Mouse (Mus musculus): ENCODE results near the gene Atg14. TPM values are rescaled to one million over a fixed set of nuclear protein-coding genes. Genes with fewer than 3 reads are reported as not detected.
A peak's percentile ranks its signal among the peaks of the same experiment; 100 is the strongest.

The Atg14 gene
- polyA plus RNA-seq, 1 experiment from 2014 or later = 21.7 TPM

DNA sequence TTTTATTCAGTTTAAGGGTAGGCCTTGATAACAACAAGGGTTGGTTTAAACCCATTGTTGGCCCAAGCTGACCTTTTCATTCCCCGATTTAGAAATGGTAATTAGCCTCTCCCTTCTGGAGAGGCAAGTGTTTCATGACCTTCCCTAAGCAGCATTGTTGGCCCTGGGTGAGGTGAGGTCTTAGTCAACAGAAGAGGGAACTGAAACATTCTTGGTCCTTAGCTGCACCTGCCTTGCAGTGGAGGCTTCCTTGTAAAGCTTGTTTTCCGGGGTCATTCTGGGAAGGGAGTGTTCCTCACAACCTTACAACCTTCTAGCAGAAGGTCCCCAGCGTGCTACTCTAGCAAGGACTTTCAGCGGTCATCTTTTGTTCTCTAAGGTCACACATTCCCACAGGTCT, 2.3 kb upstream of the Atg14 start:
- H3K4me1 ChIP-seq = peaks cover 2% of the 10 kb centered on the region
- no peaks in the 10 kb centered on the region for H3K9me3 ChIP-seq
- H3K27ac ChIP-seq = no peak overlapping the region
- WGBS = 75% methylated on average over 4 of the region's 4 CpGs
- ATAC-seq (replicated peaks) = no peak
- no peaks in the 10 kb centered on the region for H3K36me3 ChIP-seq (replicated peaks)
- no peak overlapping the region for H3K9ac ChIP-seq
- H3K4me3 ChIP-seq = no peak overlapping the region
- H3K4me2 ChIP-seq = no peak overlapping the region
- H3K27me3 ChIP-seq (replicated peaks) = no peaks in the 10 kb centered on the region

DNA sequence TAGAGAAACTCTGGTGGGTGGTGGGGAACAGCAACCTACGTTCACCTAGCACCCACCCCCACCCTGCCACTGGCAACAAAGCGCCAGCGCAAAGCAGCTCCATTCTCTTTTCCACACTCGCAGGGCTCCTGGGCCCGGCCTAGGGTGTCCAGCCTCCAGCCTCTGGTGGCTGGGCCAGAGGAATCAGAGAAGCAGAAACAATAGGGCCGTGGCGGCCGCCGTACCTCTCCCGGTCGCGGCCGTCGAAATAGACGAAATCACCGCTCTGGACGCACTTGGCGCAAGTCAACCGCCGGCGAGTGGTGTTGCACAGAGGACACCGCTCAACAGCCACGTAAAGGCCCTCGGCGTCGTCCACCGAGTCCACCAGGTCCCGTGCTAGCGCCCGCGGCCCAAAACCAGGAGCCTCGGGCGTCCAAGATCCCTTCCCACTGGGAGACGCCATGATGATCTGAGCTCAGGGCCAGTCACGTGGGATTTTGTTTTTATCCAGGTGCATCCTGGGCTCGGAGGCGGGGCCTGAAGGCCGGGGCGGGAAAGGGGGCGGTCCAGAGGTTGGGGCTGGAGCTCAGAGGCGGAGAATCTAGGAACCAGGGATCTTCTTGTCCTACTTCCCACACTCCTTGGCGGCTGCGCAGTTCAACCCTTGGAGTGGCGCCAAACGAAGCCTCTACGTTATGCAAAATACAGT, 2.3 kb downstream of the Atg14 start:
- Histone ChIP-seq H3K9ac (peak overlapping the region; percentile 74), H3K36me3 (replicated peaks) (no peaks in the 10 kb centered on the region), H3K27me3 (replicated peaks) (no peaks in the 10 kb centered on the region), H3K9me3 (no peaks in the 10 kb centered on the region), H3K4me1 (peaks cover 17% of the 10 kb centered on the region), H3K27ac (peak overlapping the region; percentile 60), H3K4me2 (peak overlapping the region; percentile 88), H3K4me3 (peak overlapping the region; percentile 91)
- under 1% methylated on average over 46 of the region's 46 CpGs for WGBS
- peak; percentile 99 for ATAC-seq (replicated peaks)

DNA sequence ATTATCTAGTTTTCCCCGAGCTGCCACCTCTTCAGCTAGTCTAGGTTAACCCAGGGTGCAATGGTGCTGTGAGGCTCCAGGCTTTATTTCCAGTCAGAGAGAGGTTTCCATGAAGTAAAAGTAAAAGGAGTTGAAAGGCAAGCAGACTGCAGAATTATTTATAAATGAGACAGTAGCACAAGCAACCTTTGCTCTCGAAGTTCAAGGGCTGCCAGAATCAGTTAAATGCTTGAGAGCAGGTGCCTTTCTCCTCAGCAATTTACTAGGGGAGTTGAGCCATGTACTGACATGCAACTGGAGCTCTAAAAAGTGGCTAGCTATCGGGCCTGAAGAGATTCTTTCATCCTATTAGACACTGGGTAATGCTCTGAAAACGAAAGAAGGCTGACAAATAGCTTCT, 7.3 kb downstream of the Atg14 start:
- no peak overlapping the region for H3K4me3 ChIP-seq
- no peak overlapping the region for H3K27ac ChIP-seq
- peaks cover 17% of the 10 kb centered on the region for H3K4me1 ChIP-seq
- 88% methylated on average over 4 of the region's 4 CpGs for WGBS
- peaks cover 5% of the 10 kb centered on the region; the same call in 1 of the 2 replicates for H3K36me3 ChIP-seq (replicated peaks)
- no peaks in the 10 kb centered on the region for H3K27me3 ChIP-seq (replicated peaks)
- H3K4me2 ChIP-seq = no peak overlapping the region
- H3K9me3 ChIP-seq = no peaks in the 10 kb centered on the region
- ATAC-seq (replicated peaks) = no peak
- no peak overlapping the region for H3K9ac ChIP-seq

DNA sequence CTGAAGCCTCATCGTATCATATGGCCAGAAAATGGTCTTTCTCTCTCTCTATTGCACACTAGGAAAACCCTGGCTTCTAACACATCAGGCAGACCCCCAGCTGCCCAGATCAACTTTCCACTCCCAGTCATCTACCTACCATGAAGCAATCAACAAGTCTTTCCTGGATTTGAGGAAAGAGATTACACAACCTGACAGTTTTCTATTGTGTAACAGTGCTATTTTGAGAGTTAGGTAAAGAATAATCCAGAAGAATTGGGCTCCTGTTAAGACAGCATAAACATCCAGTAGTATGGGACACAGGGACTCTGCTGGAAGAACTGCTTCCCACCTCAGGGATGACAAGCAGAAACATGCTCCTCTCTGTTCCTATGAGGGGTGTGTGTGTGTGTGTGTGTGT, 7.9 kb downstream of the Atg14 start:
- Histone ChIP-seq H3K27ac (no peak overlapping the region), H3K4me2 (no peak overlapping the region), H3K4me3 (no peak overlapping the region), H3K36me3 (replicated peaks) (peaks cover 9% of the 10 kb centered on the region; the same call in 1 of the 2 replicates), H3K4me1 (peaks cover 13% of the 10 kb centered on the region), H3K9me3 (no peaks in the 10 kb centered on the region), H3K9ac (no peak overlapping the region), H3K27me3 (replicated peaks) (no peaks in the 10 kb centered on the region)
- ATAC-seq (replicated peaks) = no peak
- 89% methylated on average over 1 of the region's 1 CpGs for WGBS

DNA sequence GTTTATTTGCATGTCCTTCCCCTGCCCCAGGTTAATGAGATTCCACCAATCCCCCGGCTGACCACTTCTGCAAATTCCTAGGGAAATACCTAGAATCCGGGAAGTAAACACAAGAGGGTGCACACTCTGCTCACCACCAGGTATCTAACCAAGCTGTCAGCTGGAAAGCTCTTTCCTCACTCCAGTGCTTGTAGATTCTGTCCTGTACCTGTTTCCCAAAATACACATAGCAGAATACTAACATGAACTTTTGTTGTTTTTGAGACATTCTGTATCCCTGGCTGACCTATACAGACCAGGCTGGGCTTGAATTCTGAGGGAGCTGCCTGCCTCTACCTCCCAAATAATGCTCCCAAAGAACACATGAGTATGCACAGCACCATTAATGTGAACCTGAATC, 9.7 kb downstream of the Atg14 start:
- Histone ChIP-seq H3K27ac (no peak overlapping the region), H3K9ac (no peak overlapping the region), H3K4me1 (no peaks in the 10 kb centered on the region), H3K4me3 (no peak overlapping the region), H3K4me2 (no peak overlapping the region), H3K27me3 (replicated peaks) (no peaks in the 10 kb centered on the region), H3K36me3 (replicated peaks) (peaks cover 16% of the 10 kb centered on the region; the same call in 1 of the 2 replicates), H3K9me3 (no peaks in the 10 kb centered on the region)
- no peak for ATAC-seq (replicated peaks)
- WGBS = 93% methylated on average over 2 of the region's 2 CpGs

DNA sequence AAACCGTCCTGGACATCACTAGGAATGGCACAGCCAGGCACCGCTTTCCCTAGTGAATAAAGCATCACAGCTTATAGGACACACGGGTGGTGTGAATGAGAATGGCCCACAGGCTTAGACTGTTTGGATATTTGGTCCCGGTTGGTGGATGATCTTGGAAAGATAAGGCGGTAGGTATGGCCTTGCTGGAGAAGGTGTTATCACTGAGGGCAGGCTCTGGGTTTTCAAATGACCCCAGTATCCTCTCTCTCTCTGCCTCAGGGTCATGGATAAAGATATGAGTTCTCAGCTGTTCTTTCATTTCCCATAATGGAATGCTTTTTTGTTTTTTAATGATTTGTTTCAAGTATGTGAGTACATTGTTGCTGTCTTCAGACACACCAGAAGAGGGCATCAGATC, 15.2 kb downstream of the Atg14 start:
- no peak for ATAC-seq (replicated peaks)
- no peaks in the 10 kb centered on the region for H3K9me3 ChIP-seq
- 97% methylated on average over 5 of the region's 5 CpGs for WGBS
- H3K4me1 ChIP-seq = no peaks in the 10 kb centered on the region
- no peak overlapping the region for H3K27ac ChIP-seq
- H3K4me3 ChIP-seq = no peak overlapping the region
- no peaks in the 10 kb centered on the region for H3K27me3 ChIP-seq (replicated peaks)
- no peak overlapping the region for H3K9ac ChIP-seq
- peaks cover 27% of the 10 kb centered on the region; the same call in 1 of the 2 replicates for H3K36me3 ChIP-seq (replicated peaks)
- H3K4me2 ChIP-seq = no peak overlapping the region

DNA sequence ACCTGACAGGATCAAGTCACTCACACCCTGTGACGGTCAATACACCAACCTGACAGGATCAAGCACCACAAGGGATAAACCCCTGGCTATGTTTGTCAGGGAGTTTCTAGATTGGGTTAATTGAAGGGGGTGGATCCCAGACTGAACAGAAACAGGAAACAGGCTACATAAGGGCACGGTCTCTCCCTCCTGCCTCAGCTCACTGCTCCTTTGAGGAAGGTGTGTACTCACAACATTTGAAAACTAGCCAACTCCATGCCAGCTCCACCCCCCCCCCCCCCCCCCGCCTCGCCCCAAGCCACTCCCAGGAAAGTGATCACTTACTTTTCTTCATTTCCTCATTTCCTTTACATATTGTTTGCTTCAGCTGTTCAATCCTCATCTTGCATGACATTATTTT, 16.2 kb downstream of the Atg14 start:
- Histone ChIP-seq H3K4me3 (no peak overlapping the region), H3K9ac (no peak overlapping the region), H3K27me3 (replicated peaks) (no peaks in the 10 kb centered on the region), H3K36me3 (replicated peaks) (peaks cover 30% of the 10 kb centered on the region; the same call in 1 of the 2 replicates), H3K4me1 (no peaks in the 10 kb centered on the region), H3K27ac (no peak overlapping the region), H3K4me2 (no peak overlapping the region), H3K9me3 (no peaks in the 10 kb centered on the region)
- ATAC-seq (replicated peaks) = no peak
- WGBS = 94% methylated on average over 4 of the region's 4 CpGs

DNA sequence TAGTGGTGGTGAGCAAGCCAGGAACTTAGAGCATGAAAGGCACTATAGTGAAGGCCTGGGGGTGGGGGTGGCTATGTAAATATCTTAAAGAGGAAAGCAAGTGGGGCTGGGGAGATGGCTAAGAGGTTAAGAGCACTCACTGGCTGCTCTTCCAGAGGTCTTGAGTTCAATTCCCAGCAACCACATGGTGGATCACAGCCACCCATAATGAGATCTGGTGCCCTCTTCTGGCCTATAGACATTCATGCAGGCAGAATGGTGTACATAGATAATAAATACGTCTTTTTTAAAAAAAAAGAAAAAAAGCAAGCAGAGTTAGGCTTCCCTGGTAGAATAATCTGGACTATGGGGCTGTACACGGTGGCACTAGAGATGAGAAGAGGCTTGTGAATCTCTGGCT, 17.1 kb downstream of the Atg14 start:
- Histone ChIP-seq H3K9me3 (no peaks in the 10 kb centered on the region), H3K9ac (no peak overlapping the region), H3K4me1 (no peaks in the 10 kb centered on the region), H3K4me3 (no peak overlapping the region), H3K4me2 (no peak overlapping the region), H3K27ac (no peak overlapping the region), H3K36me3 (replicated peaks) (peaks cover 37% of the 10 kb centered on the region), H3K27me3 (replicated peaks) (no peaks in the 10 kb centered on the region)
- WGBS = 85% methylated on average over 2 of the region's 2 CpGs
- ATAC-seq (replicated peaks) = no peak

DNA sequence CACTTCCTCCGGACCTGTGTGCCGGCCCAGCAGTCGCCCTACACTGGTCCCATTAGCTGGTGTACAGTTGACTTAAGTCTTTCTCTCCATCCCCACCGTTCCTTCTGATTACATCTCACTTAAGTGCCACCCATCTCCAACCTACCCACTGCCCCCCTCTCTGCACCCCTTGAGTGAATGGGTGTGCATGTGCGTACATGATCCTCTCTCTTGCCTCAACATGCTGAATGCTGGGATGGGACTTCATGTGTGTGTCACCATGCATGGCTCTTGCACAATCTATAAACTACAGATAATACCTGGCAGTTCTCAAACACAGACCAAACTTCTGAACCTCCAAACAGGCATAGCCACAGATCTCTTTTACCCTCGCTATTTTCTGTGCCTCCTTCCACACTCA, 18.8 kb downstream of the Atg14 start:
- Histone ChIP-seq H3K4me2 (no peak overlapping the region), H3K4me3 (no peak overlapping the region), H3K27ac (no peak overlapping the region), H3K4me1 (no peaks in the 10 kb centered on the region), H3K36me3 (replicated peaks) (peaks cover 47% of the 10 kb centered on the region), H3K9ac (no peak overlapping the region), H3K27me3 (replicated peaks) (no peaks in the 10 kb centered on the region), H3K9me3 (no peaks in the 10 kb centered on the region)
- ATAC-seq (replicated peaks) = no peak
- 90% methylated on average over 6 of the region's 6 CpGs for WGBS

DNA sequence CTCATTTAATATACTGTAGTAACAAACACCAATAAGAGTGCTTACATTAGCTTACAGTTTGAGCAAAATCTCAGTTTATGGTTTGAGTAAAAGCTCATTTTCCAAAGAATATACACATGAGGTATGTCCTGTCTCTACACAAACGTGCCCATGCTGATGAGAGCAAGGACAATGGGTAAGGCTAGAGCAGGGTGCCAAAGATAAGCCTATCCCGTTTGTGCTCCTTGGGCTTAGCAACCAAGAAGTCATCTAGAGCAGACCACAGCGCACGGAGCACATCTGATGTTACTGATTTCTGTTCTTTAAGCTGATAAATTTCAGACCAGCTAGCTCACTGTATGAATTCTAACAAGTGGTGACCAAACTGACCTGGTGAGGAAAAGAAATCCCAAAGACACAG, 25.6 kb downstream of the Atg14 start:
- Histone ChIP-seq H3K27me3 (replicated peaks) (no peaks in the 10 kb centered on the region), H3K9me3 (no peaks in the 10 kb centered on the region), H3K4me3 (no peak overlapping the region), H3K4me2 (no peak overlapping the region), H3K9ac (no peak overlapping the region), H3K4me1 (no peaks in the 10 kb centered on the region), H3K27ac (no peak overlapping the region), H3K36me3 (replicated peaks) (peaks cover 81% of the 10 kb centered on the region)
- 95% methylated on average over 4 of the region's 4 CpGs for WGBS
- ATAC-seq (replicated peaks) = no peak

DNA sequence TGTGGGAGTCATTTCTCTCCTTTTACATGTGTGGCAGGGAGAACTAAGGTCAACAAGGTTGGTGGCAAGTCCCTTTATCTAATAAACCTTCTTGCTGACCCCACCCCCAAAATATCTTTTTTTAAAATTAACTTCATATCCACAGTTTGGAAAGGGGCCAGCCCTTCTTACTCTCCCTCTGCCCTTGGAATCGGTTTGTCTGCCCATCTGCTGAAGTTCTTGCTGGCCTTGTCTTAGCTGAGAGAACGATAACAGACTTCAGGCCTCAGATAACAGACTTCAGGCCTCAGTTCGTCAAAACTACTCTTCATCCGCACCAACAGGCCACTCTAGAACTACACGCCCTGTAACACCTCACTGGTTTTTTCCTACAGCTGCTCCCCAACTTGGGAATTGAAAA, 26.2 kb downstream of the Atg14 start:
- H3K4me2 ChIP-seq = no peak overlapping the region
- no peaks in the 10 kb centered on the region for H3K9me3 ChIP-seq
- H3K36me3 ChIP-seq (replicated peaks) = peaks cover 81% of the 10 kb centered on the region

DNA sequence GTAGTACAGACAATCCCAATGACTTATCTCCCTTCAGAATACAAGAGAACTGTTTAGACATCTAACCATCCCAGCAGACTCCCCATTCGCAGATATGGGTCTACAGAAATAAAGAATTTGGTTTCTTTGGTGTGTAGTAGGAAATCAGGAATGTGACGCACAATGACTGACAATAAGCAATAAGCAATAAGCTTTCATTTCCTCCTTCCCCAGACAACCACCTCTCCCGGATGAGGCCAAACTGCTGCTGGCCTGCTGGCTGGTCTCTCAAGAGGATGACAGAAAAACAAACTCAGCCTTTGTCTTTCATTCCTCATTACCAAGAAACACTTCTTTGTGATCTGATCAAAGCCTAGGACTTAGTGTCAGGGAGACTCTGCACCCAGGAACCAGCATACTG, 28.2 kb downstream of the Atg14 start:
- no peak overlapping the region for H3K9ac ChIP-seq
- H3K4me2 ChIP-seq = no peak overlapping the region
- peaks cover 62% of the 10 kb centered on the region; the same call in 1 of the 2 replicates for H3K36me3 ChIP-seq (replicated peaks)
- H3K4me1 ChIP-seq = no peaks in the 10 kb centered on the region
- no peak overlapping the region for H3K27ac ChIP-seq
- no peaks in the 10 kb centered on the region for H3K9me3 ChIP-seq
- H3K4me3 ChIP-seq = no peak overlapping the region
- no peaks in the 10 kb centered on the region for H3K27me3 ChIP-seq (replicated peaks)
- 90% methylated on average over 3 of the region's 3 CpGs for WGBS
- no peak for ATAC-seq (replicated peaks)

More for the DNA sequence above, 26.2 kb downstream of the Atg14 start:
- H3K4me1 ChIP-seq = no peaks in the 10 kb centered on the region
- no peak for ATAC-seq (replicated peaks)
- no peaks in the 10 kb centered on the region for H3K27me3 ChIP-seq (replicated peaks)
- 92% methylated on average over 5 of the region's 5 CpGs for WGBS
- H3K27ac ChIP-seq = no peak overlapping the region
- H3K4me3 ChIP-seq = no peak overlapping the region
- H3K9ac ChIP-seq = no peak overlapping the region

DNA sequence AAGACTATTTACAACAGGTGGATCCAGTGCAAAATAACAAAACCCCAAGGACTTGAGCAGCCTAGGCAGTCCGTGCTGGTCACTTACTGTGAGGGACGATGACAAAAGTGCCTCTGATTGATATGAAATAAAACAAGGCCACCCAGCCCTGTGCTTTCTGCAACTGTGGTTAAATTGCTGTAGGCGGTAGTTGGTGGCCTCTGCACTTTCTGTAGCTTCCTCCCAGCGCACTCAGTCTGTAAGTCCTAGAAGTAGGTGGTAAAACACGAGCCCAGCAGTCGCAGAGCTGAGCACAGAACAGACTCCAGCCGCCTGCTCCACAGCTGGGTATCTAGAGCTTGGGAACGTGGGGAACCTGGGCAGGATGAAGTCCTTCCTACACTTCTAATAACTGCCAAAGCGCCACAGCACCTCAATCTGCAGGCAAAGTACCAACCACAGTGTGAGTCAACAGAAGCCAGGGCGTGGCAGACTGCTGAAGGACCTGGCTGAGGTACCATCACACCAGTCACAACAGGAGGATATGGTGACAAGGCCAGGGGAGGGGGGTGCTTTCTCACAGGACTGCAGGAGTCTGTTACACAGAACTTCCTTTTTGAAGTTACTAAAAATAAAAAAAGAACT, 29.0 kb downstream of the Atg14 start:
- Histone ChIP-seq H3K27me3 (replicated peaks) (no peaks in the 10 kb centered on the region), H3K9me3 (no peaks in the 10 kb centered on the region), H3K27ac (no peak overlapping the region), H3K4me1 (no peaks in the 10 kb centered on the region), H3K9ac (no peak overlapping the region), H3K4me2 (no peak overlapping the region), H3K36me3 (replicated peaks) (peaks cover 54% of the 10 kb centered on the region; the same call in 1 of the 2 replicates), H3K4me3 (no peak overlapping the region)
- WGBS = 94% methylated on average over 10 of the region's 10 CpGs
- no peak for ATAC-seq (replicated peaks)

Data from midbrain, embryonic 15.5 days (tissue).